Mouse (Mus musculus) MEL (cell line): Measurements from ENCODE around the gene Dhx15. TPM values are rescaled to one million over a fixed set of nuclear protein-coding genes. Genes with fewer than 3 reads are reported as not detected.

ENCODE experiments used
- DNase-seq: peaks from one replicate; pipeline ENCODE4 v3.0.0; 2011; ENCODE audit warnings: low read depth, low spot score
- H3K27ac ChIP-seq: 2 replicates; pipeline ENCODE4 v1.5.1; 2012; ENCODE audit warnings: low read depth, mild to moderate bottlenecking, control low read depth, low read length, moderate library complexity; ENCODE audit not compliant: control insufficient read depth
- H3K27me3 ChIP-seq, 2 experiments: fragments of 150-350 bp in 1 of 2; sonication (generic) in 1 of 2; 2 replicates each; pipeline ENCODE4 v1.6.1; 2012; ENCODE audit warnings: low read length in 2 of 2, mild to moderate bottlenecking in 2 of 2, improper control_type of control experiment in 1 of 2, moderate library complexity in 1 of 2; ENCODE audit not compliant: insufficient read depth in 2 of 2, control insufficient read depth in 1 of 2
- H3K36me3 ChIP-seq, 2 experiments: 2 replicates each; pipeline ENCODE4 v1.6.1; 2012 to 2014; ENCODE audit warnings: low read length in 2 of 2, improper control_type of control experiment in 1 of 2, inconsistent platforms in 1 of 2, mild to moderate bottlenecking in 1 of 2; ENCODE audit not compliant: insufficient read depth in 2 of 2, control insufficient read depth in 1 of 2
- H3K4me1 ChIP-seq, 2 experiments: fragments of 150-350 bp in 1 of 2; sonication (generic) in 1 of 2; 2 replicates each; pipeline ENCODE4 v1.6.1; 2012; ENCODE audit warnings: low read length in 2 of 2, improper control_type of control experiment in 1 of 2, mild to moderate bottlenecking in 1 of 2; ENCODE audit not compliant: insufficient read depth in 2 of 2, control insufficient read depth in 1 of 2
- H3K4me3 ChIP-seq, 2 experiments: fragments of 150-350 bp in 1 of 2; sonication (generic) in 1 of 2; 2 replicates each; pipeline ENCODE4 v1.5.1; 2012; ENCODE audit warnings: low read depth in 2 of 2, low read length in 2 of 2, mild to moderate bottlenecking in 2 of 2, moderate library complexity in 2 of 2, control low read depth in 1 of 2, improper control_type of control experiment in 1 of 2; ENCODE audit not compliant: control insufficient read depth in 1 of 2, insufficient read depth in 1 of 2
- H3K79me2 ChIP-seq: 2 replicates; pipeline ENCODE4 v1.6.1; 2012; ENCODE audit warnings: mild to moderate bottlenecking, low read length, moderate library complexity; ENCODE audit not compliant: control insufficient read depth, poor library complexity, insufficient read depth
- H3K9ac ChIP-seq: 2 replicates; pipeline ENCODE4 v1.6.1; 2012; ENCODE audit warnings: low read depth, mild to moderate bottlenecking, control low read depth, low read length, moderate library complexity; ENCODE audit not compliant: control insufficient read depth, poor library complexity, severe bottlenecking
- H3K9me3 ChIP-seq: fragments of 150-350 bp; sonication (generic); replicated peaks from 2 replicates; pipeline ENCODE4 v1.6.1; 2012; ENCODE audit warnings: mild to moderate bottlenecking, low read length, improper control_type of control experiment, moderate library complexity; ENCODE audit not compliant: insufficient read depth
- BHLHE40 ChIP-seq: IDR thresholded peaks from 2 replicates; pipeline ENCODE4 v1.6.1; 2012; ENCODE audit warnings: low read depth, mild to moderate bottlenecking, inconsistent platforms, low read length, improper control_type of control experiment, borderline replicate concordance
- CHD1 ChIP-seq: IDR thresholded peaks from 2 replicates; pipeline ENCODE4 v1.6.1; 2012; ENCODE audit warnings: low read depth, mild to moderate bottlenecking, inconsistent platforms, low read length, improper control_type of control experiment
- CTCF ChIP-seq, 3 experiments: IDR thresholded peaks in 2 of 3; conservative IDR thresholded peaks in 1 of 3; 2 replicates each; pipeline ENCODE4 v1.5.1; 2011 to 2012; ENCODE audit warnings: low read length in 3 of 3, low read depth in 2 of 3, mild to moderate bottlenecking in 2 of 3, improper control_type of control experiment in 1 of 3, inconsistent platforms in 1 of 3, mixed read lengths in 1 of 3, moderate library complexity in 1 of 3; ENCODE audit not compliant: control insufficient read depth in 1 of 3, insufficient read depth in 1 of 3, poor library complexity in 1 of 3, severe bottlenecking in 1 of 3
- EP300 ChIP-seq, 2 experiments: IDR thresholded peaks; 2 replicates each; pipeline ENCODE4 v1.6.1; 2011; ENCODE audit warnings: improper control_type of control experiment in 2 of 2, low read length in 2 of 2, low read depth in 1 of 2, mild to moderate bottlenecking in 1 of 2
- ETS1 ChIP-seq: IDR thresholded peaks from 2 replicates; pipeline ENCODE4 v1.6.1; 2012; ENCODE audit warnings: low read depth, mild to moderate bottlenecking, inconsistent platforms, low read length, improper control_type of control experiment, moderate library complexity
- GABPA ChIP-seq: IDR thresholded peaks from 2 replicates; pipeline ENCODE4 v1.6.1; 2012; ENCODE audit warnings: low read depth, mild to moderate bottlenecking, inconsistent platforms, low read length, improper control_type of control experiment, moderate library complexity
- JUND ChIP-seq: IDR thresholded peaks from 2 replicates; pipeline ENCODE4 v1.6.1; 2011; ENCODE audit warnings: low read depth, mild to moderate bottlenecking, improper control_type of control experiment, low read length
- MAX ChIP-seq: IDR thresholded peaks from 2 replicates; pipeline ENCODE4 v1.6.1; 2011; ENCODE audit warnings: low read length, improper control_type of control experiment
- MYB ChIP-seq: IDR thresholded peaks from 2 replicates; pipeline ENCODE4 v1.6.1; 2011; ENCODE audit warnings: mild to moderate bottlenecking, low read depth, low read length, improper control_type of control experiment
- POLR2A ChIP-seq, 2 experiments: IDR thresholded peaks; 2 replicates each; pipeline ENCODE4 v1.6.1; 2011 to 2012; ENCODE audit warnings: low read length in 2 of 2, mild to moderate bottlenecking in 2 of 2, control low read depth in 1 of 2, improper control_type of control experiment in 1 of 2, low read depth in 1 of 2, moderate library complexity in 1 of 2; ENCODE audit not compliant: control insufficient read depth in 1 of 2, insufficient read depth in 1 of 2, poor library complexity in 1 of 2
- POLR2AphosphoS2 ChIP-seq: IDR thresholded peaks from 2 replicates; pipeline ENCODE4 v1.6.1; 2011; ENCODE audit warnings: low read length, improper control_type of control experiment
- RAD21 ChIP-seq: IDR thresholded peaks from 2 replicates; pipeline ENCODE4 v1.6.1; 2011; ENCODE audit warnings: mild to moderate bottlenecking, low read depth, low read length, improper control_type of control experiment
- RCOR1 ChIP-seq: IDR thresholded peaks from 2 replicates; pipeline ENCODE4 v1.6.1; 2012; ENCODE audit warnings: low read depth, mild to moderate bottlenecking, inconsistent platforms, low read length, improper control_type of control experiment
- SIN3A ChIP-seq: IDR thresholded peaks from 2 replicates; pipeline ENCODE4 v1.6.1; 2012; ENCODE audit warnings: low read length, improper control_type of control experiment, inconsistent platforms
- ZKSCAN1 ChIP-seq: IDR thresholded peaks from 2 replicates; pipeline ENCODE4 v1.6.1; 2012; ENCODE audit warnings: low read depth, mild to moderate bottlenecking, inconsistent platforms, low read length, improper control_type of control experiment, moderate library complexity
- polyA plus RNA-seq, 2 experiments: library from polyadenylated mRNA; stranded (reverse) in 1 of 2; unstranded in 1 of 2; fragments of >175 nt in 1 of 2; fragments of >200 nt in 1 of 2; gene quantifications; 2 replicates each; pipeline versions ENCODE4 v1.2.1 to v1.2.4; 2012; ENCODE audit warnings: low replicate concordance in 2 of 2, low read depth in 1 of 2; ENCODE audit not compliant: insufficient read length in 2 of 2, insufficient read depth in 1 of 2, missing spikeins in 1 of 2
- total RNA-seq: library from RNA; depleted of rRNA; stranded (reverse); fragments of 300-350 nt; gene quantifications from 2 replicates; pipeline ENCODE4 v1.2.3, GENCODE M21; 2012

The Dhx15 gene
- total and polyA plus RNA-seq, 3 experiments: 153 to 348 (median 309) TPM

DNA sequence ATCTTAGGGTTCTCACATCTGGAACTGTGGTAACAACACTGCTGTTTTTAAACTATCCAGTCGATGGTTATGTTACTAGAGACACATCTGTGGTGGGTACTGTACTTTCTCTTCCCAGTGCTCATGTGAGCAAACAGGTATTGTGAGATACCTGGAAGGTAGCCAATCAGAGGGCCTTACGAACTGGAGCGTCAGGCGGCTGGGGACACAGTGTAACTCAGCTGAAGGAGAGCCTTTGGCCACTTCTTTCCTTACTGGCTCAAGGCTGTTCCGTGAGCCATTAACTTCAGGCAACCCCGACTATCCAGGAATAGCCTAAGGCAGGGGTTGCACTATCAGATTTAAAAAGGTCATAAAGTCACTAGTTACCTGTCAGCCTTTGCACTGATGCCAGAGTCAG, 51.5 kb downstream of the Dhx15 start:
- no peaks in the 10 kb centered on the region for H3K27me3 ChIP-seq
- DNase-seq: no peak
- no peaks in the 10 kb centered on the region; the same call in 1 of the 2 replicates for H3K79me2 ChIP-seq
- no peak overlapping the region for H3K4me3 ChIP-seq
- H3K27ac ChIP-seq: peak overlapping the region; percentile 49
- peaks cover 4 to 14% of the 10 kb centered on the region in 2 experiments for H3K4me1 ChIP-seq
- no peaks in the 10 kb centered on the region for H3K9me3 ChIP-seq
- no peak for TF ChIP-seq RAD21
- no peak for TF ChIP-seq CTCF (IDR thresholded peaks at IDR 0.05 in 2 of 3, conservative IDR thresholded peaks at IDR 0.05 in 1 of 3; ENCODE audit: control insufficient read depth in 1 of 3, insufficient read depth in 1 of 3, low read depth in 2 of 3, low read length in 3 of 3, poor library complexity in 1 of 3, severe bottlenecking in 1 of 3)
- no peak for TF ChIP-seq ETS1
- TF ChIP-seq ZKSCAN1: no peak
- TF ChIP-seq JUND: no peak
- no peak for TF ChIP-seq BHLHE40
- peak; percentile 59; the same call in 1 of the 2 replicates for TF ChIP-seq POLR2AphosphoS2
- peaks cover 6 to 17% of the 10 kb centered on the region in 2 experiments for H3K36me3 ChIP-seq
- H3K9ac ChIP-seq: no peak overlapping the region

- Histone ChIP-seq H3K36me3 (peaks cover 3 to 17% of the 10 kb centered on the region in 2 experiments; a peak in 3 of 4 replicates), H3K4me1 (peaks cover 4 to 14% of the 10 kb centered on the region in 2 experiments), H3K4me3 (no peak overlapping the region), H3K27me3 (no peaks in the 10 kb centered on the region), H3K9ac (no peak overlapping the region), H3K27ac (peak overlapping the region; percentile 49), H3K79me2 (no peaks in the 10 kb centered on the region; the same call in 1 of the 2 replicates), H3K9me3 (no peaks in the 10 kb centered on the region)
- TF ChIP-seq ETS1 (no peak), RCOR1 (no peak), POLR2AphosphoS2 (0 out of 2 replicates have a peak, but pooled peaks have one; percentile 6), MAX (no peak), EP300 (IDR thresholded peaks at IDR 0.05; ENCODE audit: low read depth in 1 of 2, low read length in 2 of 2) (peak; percentile 32 to 37; a peak in 2 of 4 replicates), POLR2A (IDR thresholded peaks at IDR 0.05; ENCODE audit: control insufficient read depth in 1 of 2, insufficient read depth in 1 of 2, low read depth in 1 of 2, low read length in 2 of 2, poor library complexity in 1 of 2) (no peak), MYB (0 out of 2 replicates have a peak, but pooled peaks have one; percentile 7), JUND (0 out of 2 replicates have a peak, but pooled peaks have one; percentile 34), SIN3A (peak; percentile 58), CHD1 (no peak), GABPA (no peak)
- peak; percentile 92 for DNase-seq
Measured at GRCm38 (mm10) chr5:52138134-52138533, 52.2 kb downstream of the Dhx15 start.
